Mouse (Mus musculus) limb, embryonic 11.5 days (tissue): ENCODE data around the gene Pheta2. TPM values are rescaled to one million over a fixed set of nuclear protein-coding genes. Genes with fewer than 3 reads are reported as not detected.

Source experiments
- ATAC-seq: fragments of 200-750 bp; cut with Nextera tagmentation; 2 replicates; pipeline ENCODE4 v1.8.0; 2017; ENCODE audit warnings: low read depth; ENCODE audit not compliant: insufficient number of reproducible peaks, low FRiP score, low TSS enrichment
- DNase-seq: peaks from one replicate; pipeline ENCODE4 v3.0.0-alpha.2; 2015; ENCODE audit warnings: low spot score
- H3K27ac ChIP-seq: fragments of 300-500 bp; sonication (generic); replicated peaks from 2 replicates; pipeline ENCODE4 v1.5.1; 2014; ENCODE audit warnings: low read depth, mild to moderate bottlenecking, low read length
- H3K27me3 ChIP-seq: fragments of 300-500 bp; sonication (generic); 2 replicates; pipeline ENCODE4 v1.6.1; 2014; ENCODE audit warnings: mild to moderate bottlenecking, low read length, mixed read lengths; ENCODE audit not compliant: control insufficient read depth, insufficient read depth
- H3K36me3 ChIP-seq: fragments of 300-500 bp; sonication (generic); 2 replicates; pipeline ENCODE4 v1.6.1; 2014; ENCODE audit warnings: mild to moderate bottlenecking, low read length, moderate library complexity, mixed read lengths; ENCODE audit not compliant: control insufficient read depth, insufficient read depth
- H3K4me1 ChIP-seq: fragments of 300-500 bp; sonication (generic); 2 replicates; pipeline ENCODE4 v1.6.1; 2014; ENCODE audit warnings: low read length, mixed read lengths; ENCODE audit not compliant: control insufficient read depth, insufficient read depth
- H3K4me2 ChIP-seq: fragments of 300-500 bp; sonication (generic); 2 replicates; pipeline ENCODE4 v1.6.1; 2014; ENCODE audit warnings: low read depth, mild to moderate bottlenecking, moderate library complexity; ENCODE audit not compliant: severe bottlenecking
- H3K4me3 ChIP-seq: fragments of 300-500 bp; sonication (generic); 2 replicates; pipeline ENCODE4 v1.5.1; 2014; ENCODE audit warnings: low read depth, low read length
- H3K9ac ChIP-seq: fragments of 300-500 bp; sonication (generic); 2 replicates; pipeline ENCODE4 v1.6.1; 2014; ENCODE audit warnings: mild to moderate bottlenecking, low read length
- H3K9me3 ChIP-seq: fragments of 300-500 bp; sonication (generic); 2 replicates; pipeline ENCODE4 v1.6.1; 2016; ENCODE audit warnings: low read length; ENCODE audit not compliant: control insufficient read depth
- WGBS: fragments of 180-500 bp; shearing (Covaris S2); extraction: QIAGEN DNeasy Blood & Tissue Kit; methylation state at CpG from one replicate; pipeline ENCODE4 v1.1.7; 2014; 5-methylcytosine and 5-hydroxymethylcytosine counted together
- polyA plus RNA-seq: library from polyadenylated mRNA; unstranded; fragments of >200 nt; fragmentation: Nextera tagmentation; extraction: Ambion mirVana; gene quantifications from 2 replicates; pipeline ENCODE4 v1.2.1, GENCODE M21; 2014

Pheta2 gene
- polyA plus RNA-seq, 1 experiment from 2014 or later, result 6.0 TPM

GRCm38 (mm10) chr15:82346580-82347302 is 8.0 kb downstream of the Pheta2 start:
- Histone ChIP-seq H3K4me1 (peaks cover 7% of the 10 kb centered on the region; the same call in 1 of the 2 replicates), H3K9ac (peak overlapping the region; percentile 17; the same call in 1 of the 2 replicates), H3K4me2 (peak overlapping the region; percentile 78), H3K4me3 (peak overlapping the region; percentile 58), H3K9me3 (no peaks in the 10 kb centered on the region), H3K36me3 (peaks cover 14% of the 10 kb centered on the region; the same call in 1 of the 2 replicates), H3K27ac (no peak overlapping the region), H3K27me3 (no peaks in the 10 kb centered on the region)
- WGBS, result 67% methylated on average over 14 of the region's 14 CpGs
- DNase-seq (no peak), ATAC-seq (no peak)

GRCm38 (mm10) chr15:82347303-82347676 is 8.5 kb downstream of the Pheta2 start:
- Histone ChIP-seq H3K4me2 (peak overlapping the region; percentile 78; the same call in 1 of the 2 replicates), H3K4me1 (peaks cover 7% of the 10 kb centered on the region; the same call in 1 of the 2 replicates), H3K4me3 (no peak overlapping the region; the same call in 1 of the 2 replicates), H3K9ac (no peak overlapping the region), H3K27ac (no peak overlapping the region), H3K27me3 (no peaks in the 10 kb centered on the region), H3K9me3 (no peaks in the 10 kb centered on the region), H3K36me3 (peaks cover 14% of the 10 kb centered on the region; the same call in 1 of the 2 replicates)
- 80% methylated on average over 4 of the region's 4 CpGs for WGBS
- DNase-seq (no peak), ATAC-seq (no peak)

DNA sequence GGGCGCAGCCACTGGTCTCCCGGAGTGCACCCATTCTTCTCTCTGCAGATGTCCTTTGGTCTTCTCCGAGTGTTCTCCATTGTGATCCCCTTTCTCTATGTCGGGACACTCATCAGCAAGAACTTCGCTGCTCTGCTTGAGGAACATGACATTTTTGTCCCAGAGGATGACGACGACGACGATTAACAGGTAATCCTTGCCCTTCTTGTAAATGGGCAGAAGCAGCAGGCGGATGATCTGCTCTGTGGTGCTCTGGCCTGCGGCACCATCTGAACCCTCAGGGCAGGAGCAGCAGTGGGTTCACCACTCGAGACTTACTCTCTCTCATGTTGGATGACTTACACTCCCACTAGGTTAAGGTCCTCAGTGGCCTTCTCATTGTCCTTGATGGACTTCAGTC is 9.1 kb downstream of the Pheta2 start:
- Histone ChIP-seq H3K4me1 (peaks cover 7% of the 10 kb centered on the region; the same call in 1 of the 2 replicates), H3K27me3 (no peaks in the 10 kb centered on the region), H3K4me2 (no peak overlapping the region), H3K9ac (no peak overlapping the region), H3K4me3 (no peak overlapping the region), H3K36me3 (peaks cover 14% of the 10 kb centered on the region; the same call in 1 of the 2 replicates), H3K9me3 (no peaks in the 10 kb centered on the region), H3K27ac (no peak overlapping the region)
- DNase-seq, result no peak
- 92% methylated on average over 12 of the region's 12 CpGs for WGBS
- no peak for ATAC-seq

GRCm38 (mm10) chr15:82348258-82348998 is 9.7 kb downstream of the Pheta2 start:
- H3K4me2 ChIP-seq, result no peak overlapping the region
- H3K4me1 ChIP-seq, result peaks cover 7% of the 10 kb centered on the region; the same call in 1 of the 2 replicates
- H3K36me3 ChIP-seq, result peaks cover 14% of the 10 kb centered on the region; the same call in 1 of the 2 replicates
- WGBS, result 90% methylated on average over 8 of the region's 8 CpGs
- no peaks in the 10 kb centered on the region for H3K27me3 ChIP-seq
- no peak overlapping the region for H3K4me3 ChIP-seq
- H3K9ac ChIP-seq, result no peak overlapping the region
- ATAC-seq (no peak), DNase-seq (no peak)
- H3K9me3 ChIP-seq, result no peaks in the 10 kb centered on the region
- H3K27ac ChIP-seq, result no peak overlapping the region

- H3K4me2 ChIP-seq, result no peak overlapping the region
- H3K4me1 ChIP-seq, result peaks cover 7% of the 10 kb centered on the region; the same call in 1 of the 2 replicates
- no peak overlapping the region for H3K4me3 ChIP-seq
- ATAC-seq (no peak), DNase-seq (no peak)
- no peaks in the 10 kb centered on the region for H3K27me3 ChIP-seq
- H3K27ac ChIP-seq, result no peak overlapping the region
- no peak overlapping the region for H3K9ac ChIP-seq
- no peaks in the 10 kb centered on the region for H3K9me3 ChIP-seq
- WGBS, result 90% methylated on average over 2 of the region's 2 CpGs
- H3K36me3 ChIP-seq, result peaks cover 14% of the 10 kb centered on the region; the same call in 1 of the 2 replicates
Observed at GRCm38 (mm10) chr15:82348999-82349341, 10.2 kb downstream of the Pheta2 start.

DNA sequence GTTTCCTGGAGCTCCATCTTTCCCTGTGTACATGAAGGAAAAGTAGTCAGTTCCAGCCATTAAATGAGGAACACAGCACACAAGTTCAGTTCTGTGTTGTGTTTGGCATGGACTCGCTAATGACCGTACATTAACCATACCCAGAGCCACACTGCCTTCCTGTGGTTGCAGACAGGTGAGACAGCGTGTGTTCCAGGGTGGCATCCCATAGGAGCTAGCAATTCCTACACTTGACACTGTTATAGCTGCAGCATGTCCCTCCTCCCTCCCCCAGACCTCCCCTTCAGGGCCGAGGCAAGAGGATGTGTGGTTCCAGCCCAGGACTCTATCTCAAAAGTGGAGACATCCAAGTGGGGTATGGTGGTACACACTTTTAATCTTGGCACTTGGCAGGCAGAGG is 11.6 kb downstream of the Pheta2 start:
- Histone ChIP-seq H3K9ac (no peak overlapping the region), H3K27me3 (no peaks in the 10 kb centered on the region), H3K27ac (no peak overlapping the region), H3K36me3 (peaks cover 14% of the 10 kb centered on the region; the same call in 1 of the 2 replicates), H3K9me3 (no peaks in the 10 kb centered on the region), H3K4me1 (peaks cover 7% of the 10 kb centered on the region; the same call in 1 of the 2 replicates), H3K4me2 (no peak overlapping the region), H3K4me3 (no peak overlapping the region)
- ATAC-seq (no peak), DNase-seq (no peak)
- 92% methylated on average over 4 of the region's 4 CpGs for WGBS

- Histone ChIP-seq H3K27ac (no peak overlapping the region), H3K4me2 (no peak overlapping the region), H3K9ac (no peak overlapping the region), H3K27me3 (no peaks in the 10 kb centered on the region), H3K4me3 (no peak overlapping the region), H3K36me3 (peaks cover 14% of the 10 kb centered on the region; the same call in 1 of the 2 replicates), H3K9me3 (no peaks in the 10 kb centered on the region), H3K4me1 (peaks cover 7% of the 10 kb centered on the region; the same call in 1 of the 2 replicates)
- 98% methylated on average over 3 of the region's 3 CpGs for WGBS
- no peak for DNase-seq
- ATAC-seq, result no peak
Observed at GRCm38 (mm10) chr15:82351480-82351879, 12.7 kb downstream of the Pheta2 start.

- Histone ChIP-seq H3K4me3 (peak overlapping the region; percentile 70), H3K9ac (peak overlapping the region; percentile 86), H3K27ac (no peak overlapping the region), H3K36me3 (peaks cover 12% of the 10 kb centered on the region; the same call in 1 of the 2 replicates), H3K9me3 (no peaks in the 10 kb centered on the region), H3K4me1 (no peaks in the 10 kb centered on the region), H3K27me3 (no peaks in the 10 kb centered on the region), H3K4me2 (peak overlapping the region; percentile 67)
- DNase-seq (no peak), ATAC-seq (no peak)
- WGBS, result 36% methylated on average over 14 of the region's 14 CpGs
Observed at GRCm38 (mm10) chr15:82353078-82353744, 14.5 kb downstream of the Pheta2 start.
